Mouse (Mus musculus): ENCODE results near the gene Tcta. TPM values are rescaled to one million over a fixed set of nuclear protein-coding genes. Genes with fewer than 3 reads are reported as not detected.

Tcta gene
- total and polyA plus RNA-seq, 3 experiments: 3.0 to 8.7 (median 7.3) TPM

DNA sequence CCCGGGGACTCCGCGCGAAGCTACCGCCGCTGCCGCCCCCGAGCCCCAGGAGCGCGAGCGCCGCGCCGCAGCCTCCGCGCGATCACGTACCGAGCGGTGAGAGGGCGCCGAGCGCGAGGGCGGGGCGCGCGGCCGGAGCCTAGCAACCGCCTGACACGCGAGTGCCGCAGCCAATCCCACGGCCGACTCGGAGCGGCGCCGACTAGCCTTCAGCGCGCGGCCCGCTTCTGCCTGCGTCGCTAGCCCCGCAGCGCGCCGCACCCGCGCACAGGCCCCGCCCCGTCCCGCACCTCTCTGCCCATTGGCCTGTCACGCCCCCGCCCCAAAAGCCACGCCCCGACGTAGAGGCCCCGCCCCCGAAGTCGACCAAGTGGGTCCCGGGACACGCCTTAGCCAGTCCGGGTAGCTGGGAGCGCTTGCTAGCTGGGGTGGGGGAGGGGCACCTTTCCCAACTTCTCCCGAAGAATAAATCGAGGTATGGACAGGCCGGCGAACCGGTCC, 42.2 kb downstream of the Tcta start, which contains the start of gene Dag1:
Dag1 (minus strand) TSS at position 269 of the 501 bp plus-strand sequence.
- H3K27ac ChIP-seq (ENCODE audit: insufficient read depth, low read depth): no peak within 1 kb of the TSS
- TF ChIP-seq POLR2AphosphoS2 (IDR thresholded peaks at IDR 0.05; ENCODE audit: low read depth, low read length) (no peak), CHD2 (IDR thresholded peaks at IDR 0.05; ENCODE audit: low read length) (peak; percentile 77), NRF1 (IDR thresholded peaks at IDR 0.05; ENCODE audit: low read depth, low read length) (peak; percentile 78), MXI1 (IDR thresholded peaks at IDR 0.05; ENCODE audit: low read depth, low read length) (peak; percentile 60; the same call in 1 of the 2 replicates), MAX (IDR thresholded peaks at IDR 0.05; ENCODE audit: low read length) (peak; percentile 7; the same call in 1 of the 2 replicates), NELFE (IDR thresholded peaks at IDR 0.05; ENCODE audit: low read depth, low read length) (0 out of 2 replicates have a peak, but pooled peaks have one; percentile 49), SIN3A (IDR thresholded peaks at IDR 0.05; ENCODE audit: low read length) (peak; percentile 36; the same call in 1 of the 2 replicates), POLR2A (IDR thresholded peaks at IDR 0.05; ENCODE audit: low read depth, low read length) (peak; percentile 69), IRF4 (IDR thresholded peaks at IDR 0.05; ENCODE audit: low read depth, low read length) (0 out of 2 replicates have a peak, but pooled peaks have one; percentile 4), MYC (IDR thresholded peaks at IDR 0.05; ENCODE audit: low read depth, low read length) (no peak), ZMIZ1 (IDR thresholded peaks at IDR 0.05; ENCODE audit: low read depth, low read length) (no peak)
- H3K36me3 ChIP-seq (replicated peaks in 1 of 2; ENCODE audit: control insufficient read depth in 1 of 2, insufficient read depth in 1 of 2, low read length in 1 of 2): no peaks in the 10 kb centered on the region
- in situ Hi-C loops (cut with MboI; ENCODE audit: low pct_ligation_motif_present, low pct_unique_long_range_greater_than_20kb, low sequenced_read_pairs) (no loop called here), dilution Hi-C loops (cut with MboI; ENCODE audit: extremely low pct_ligation_motif_present, extremely low pct_unique_long_range_greater_than_20kb, low sequenced_read_pairs) (no loop called here)
- no peaks in the 10 kb centered on the region for H3K79me2 ChIP-seq (replicated peaks; ENCODE audit: control insufficient read depth, extremely low read depth, insufficient read depth, poor library complexity, severe bottlenecking)
- peaks cover 4 to 27% of the 10 kb centered on the region in 2 experiments for H3K4me1 ChIP-seq (ENCODE audit: control insufficient read depth in 1 of 2, insufficient read depth in 2 of 2)
- H3K4me2 ChIP-seq (ENCODE audit: insufficient read depth, low read depth, poor library complexity, severe bottlenecking): peak within 1 kb of the TSS; percentile 60
- H3K27me3 ChIP-seq (replicated peaks): peaks cover 2% of the 10 kb centered on the region
- H3K4me3 ChIP-seq (replicated peaks in 1 of 3; ENCODE audit: low read depth in 2 of 3, low read length in 2 of 3, poor library complexity in 1 of 3): peak within 1 kb of the TSS; percentile 65 to 83 (median 75)
- peak; percentile 88 for DNase-seq (ENCODE audit: extremely low read depth)
- peak within 1 kb of the TSS; percentile 62 for H3K9ac ChIP-seq (ENCODE audit: insufficient read depth, low read depth)
- H3K9me3 ChIP-seq (replicated peaks; ENCODE audit: low read length): no peaks in the 10 kb centered on the region

DNA sequence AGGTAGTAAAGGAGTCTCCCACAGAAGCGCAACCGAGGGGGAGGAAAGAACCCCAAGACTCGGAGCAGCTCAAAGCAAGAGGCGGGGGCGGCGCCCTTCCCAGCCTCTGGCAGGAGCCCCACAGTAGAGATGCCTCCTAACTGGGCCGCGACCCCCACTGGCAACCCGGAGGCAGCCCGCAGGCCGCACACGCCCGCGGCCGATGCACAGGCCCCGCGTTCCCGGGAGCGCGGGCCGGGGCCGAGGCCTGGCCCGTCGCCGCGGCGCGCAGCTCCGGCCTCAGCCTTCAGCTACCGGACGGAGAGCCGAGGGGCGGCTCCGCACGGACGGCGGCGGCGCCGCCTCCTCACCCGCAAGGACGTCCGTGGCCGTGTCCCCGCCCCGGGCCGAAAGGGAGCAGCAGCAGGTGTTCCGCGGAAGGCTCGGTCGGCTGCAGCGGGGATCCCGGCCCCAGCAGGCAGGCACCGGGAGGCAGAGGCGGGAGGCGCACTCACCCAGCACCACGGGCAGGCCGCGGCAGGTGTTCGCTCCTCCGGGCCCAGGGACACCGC, 42.8 kb downstream of the Tcta start:
- no peaks in the 10 kb centered on the region for H3K79me2 ChIP-seq (replicated peaks; ENCODE audit: control insufficient read depth, extremely low read depth, insufficient read depth, poor library complexity, severe bottlenecking)
- H3K27ac ChIP-seq (ENCODE audit: insufficient read depth, low read depth): no peak overlapping the region
- no peak for DNase-seq (ENCODE audit: extremely low read depth)
- H3K4me2 ChIP-seq (ENCODE audit: insufficient read depth, low read depth, poor library complexity, severe bottlenecking): peak overlapping the region; percentile 60
- peak overlapping the region; percentile 57 to 83 (median 75) for H3K4me3 ChIP-seq (replicated peaks in 1 of 3; ENCODE audit: low read depth in 2 of 3, low read length in 2 of 3, poor library complexity in 1 of 3)
- H3K36me3 ChIP-seq (replicated peaks in 1 of 2; ENCODE audit: control insufficient read depth in 1 of 2, insufficient read depth in 1 of 2, low read length in 1 of 2): no peaks in the 10 kb centered on the region
- dilution Hi-C loops (cut with MboI; ENCODE audit: extremely low pct_ligation_motif_present, extremely low pct_unique_long_range_greater_than_20kb, low sequenced_read_pairs) (no loop called here), in situ Hi-C loops (cut with MboI; ENCODE audit: low pct_ligation_motif_present, low pct_unique_long_range_greater_than_20kb, low sequenced_read_pairs) (no loop called here)
- peaks cover 2% of the 10 kb centered on the region for H3K27me3 ChIP-seq (replicated peaks)
- no peaks in the 10 kb centered on the region for H3K9me3 ChIP-seq (replicated peaks; ENCODE audit: low read length)
- H3K9ac ChIP-seq (ENCODE audit: insufficient read depth, low read depth): peak overlapping the region; percentile 42
- TF ChIP-seq MAX (IDR thresholded peaks at IDR 0.05; ENCODE audit: low read length) (peak; percentile 6; the same call in 1 of the 2 replicates), ELF1 (IDR thresholded peaks at IDR 0.05; ENCODE audit: low read depth, low read length) (no peak), E2F4 (IDR thresholded peaks at IDR 0.05; ENCODE audit: insufficient replicate concordance, low read depth, low read length) (no peak), GABPA (IDR thresholded peaks at IDR 0.05; ENCODE audit: insufficient replicate concordance, low read depth, low read length) (no peak), UBTF (IDR thresholded peaks at IDR 0.05; ENCODE audit: low read depth, low read length) (0 out of 2 replicates have a peak, but pooled peaks have one; percentile 42), MYC (IDR thresholded peaks at IDR 0.05; ENCODE audit: low read depth, low read length) (no peak), EP300 (IDR thresholded peaks at IDR 0.05; ENCODE audit: low read length) (no peak), RCOR1 (conservative IDR thresholded peaks at IDR 0.05; ENCODE audit: low read depth, low read length) (no peak), CTCF (conservative IDR thresholded peaks at IDR 0.05 in 1 of 2, IDR thresholded peaks at IDR 0.05 in 1 of 2; ENCODE audit: low read depth in 2 of 2, low read length in 2 of 2) (no peak), RAD21 (IDR thresholded peaks at IDR 0.05; ENCODE audit: low read depth, low read length) (no peak), TCF12 (IDR thresholded peaks at IDR 0.05; ENCODE audit: low read depth, low read length) (no peak), ETS1 (conservative IDR thresholded peaks at IDR 0.05; ENCODE audit: low read depth, low read length) (no peak), MAZ (IDR thresholded peaks at IDR 0.05; ENCODE audit: low read depth, low read length) (no peak), BHLHE40 (IDR thresholded peaks at IDR 0.05; ENCODE audit: low read depth, low read length) (no peak), MEF2A (IDR thresholded peaks at IDR 0.05; ENCODE audit: borderline replicate concordance, low read depth, low read length) (no peak), NELFE (IDR thresholded peaks at IDR 0.05; ENCODE audit: low read depth, low read length) (no peak), SIN3A (IDR thresholded peaks at IDR 0.05; ENCODE audit: low read length) (no peak; the same call in 1 of the 2 replicates), IRF4 (IDR thresholded peaks at IDR 0.05; ENCODE audit: low read depth, low read length) (no peak)
- peaks cover 2 to 27% of the 10 kb centered on the region in 2 experiments for H3K4me1 ChIP-seq (ENCODE audit: control insufficient read depth in 1 of 2, insufficient read depth in 2 of 2)
